Mouse (Mus musculus): Measurements from ENCODE around the gene Rev3l. TPM values are rescaled to one million over a fixed set of nuclear protein-coding genes. Genes with fewer than 3 reads are reported as not detected.

Gene Rev3l
- polyA plus RNA-seq, 1 experiment from 2014 or later = 38.3 TPM

GRCm38 (mm10) chr10:39733101-39733399 lies 1.1 kb downstream of the Rev3l start:
- no peak for ATAC-seq (ENCODE audit: low FRiP score, low read depth)
- under 1% methylated on average over 9 of the region's 9 CpGs for WGBS
- peak overlapping the region; percentile 77 for H3K4me2 ChIP-seq

DNA sequence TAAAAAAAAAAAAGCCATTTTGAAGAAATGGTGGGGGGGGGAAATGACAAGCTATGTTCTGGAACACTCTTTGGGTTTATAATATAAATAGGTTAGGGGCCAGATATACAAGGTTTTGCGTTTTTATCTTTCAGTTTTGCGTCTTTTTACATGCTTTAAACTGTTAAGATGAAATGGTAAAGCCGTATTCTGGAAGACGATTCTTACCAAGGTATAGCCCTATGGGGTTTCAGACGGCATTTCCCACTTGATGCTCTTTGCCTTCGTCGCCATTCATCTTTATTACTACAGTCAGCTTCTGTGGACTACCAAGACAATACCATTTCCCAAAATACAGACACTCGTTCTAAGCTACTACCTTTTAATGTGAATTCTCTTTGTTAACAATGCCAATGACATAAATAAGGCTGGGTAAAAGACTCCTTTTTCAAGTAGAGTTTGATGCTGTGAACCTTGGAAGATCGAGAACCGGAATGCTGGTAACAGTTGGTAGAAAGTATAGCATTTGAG lies 1.6 kb downstream of the Rev3l start:
- Histone ChIP-seq H3K9me3 (no peaks in the 10 kb centered on the region), H3K27ac (replicated peaks) (peak overlapping the region; percentile 100), H3K4me1 (replicated peaks) (peaks cover 33% of the 10 kb centered on the region), H3K4me2 (peak overlapping the region; percentile 77), H3K36me3 (no peaks in the 10 kb centered on the region), H3K4me3 (peak overlapping the region; percentile 80), H3K27me3 (no peaks in the 10 kb centered on the region), H3K9ac (peak overlapping the region; percentile 98)
- ATAC-seq (ENCODE audit: low FRiP score, low read depth) = no peak
- 7% methylated on average over 10 of the region's 10 CpGs for WGBS

More at GRCm38 (mm10) chr10:39733101-39733399, 1.1 kb downstream of the Rev3l start:
- H3K27ac ChIP-seq (replicated peaks) = peak overlapping the region; percentile 100
- H3K4me1 ChIP-seq (replicated peaks) = peaks cover 33% of the 10 kb centered on the region
- no peaks in the 10 kb centered on the region for H3K9me3 ChIP-seq
- no peaks in the 10 kb centered on the region for H3K36me3 ChIP-seq
- H3K4me3 ChIP-seq = peak overlapping the region; percentile 80
- H3K9ac ChIP-seq = peak overlapping the region; percentile 98
- H3K27me3 ChIP-seq = no peaks in the 10 kb centered on the region

DNA sequence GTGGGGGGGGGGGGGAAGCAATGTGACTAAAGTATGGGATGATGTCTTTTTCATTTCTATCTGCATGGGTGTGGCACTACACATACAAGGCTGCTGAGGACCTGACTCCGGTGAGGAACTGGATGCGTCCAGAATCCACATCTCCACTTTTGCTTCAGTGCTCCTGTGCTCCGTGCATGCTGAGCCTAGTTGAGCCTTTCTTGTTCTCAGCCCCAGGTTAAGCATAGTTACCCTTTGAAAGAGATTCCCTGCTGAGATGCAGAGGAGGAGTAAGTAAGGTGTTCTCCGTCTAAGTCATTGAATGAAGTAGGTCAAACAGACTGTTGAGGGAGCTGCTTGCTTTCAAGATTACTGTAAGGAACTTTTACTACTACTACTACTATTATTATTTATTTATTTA lies 4.3 kb downstream of the Rev3l start:
- Histone ChIP-seq H3K9me3 (no peaks in the 10 kb centered on the region), H3K36me3 (no peaks in the 10 kb centered on the region), H3K4me2 (no peak overlapping the region), H3K27me3 (no peaks in the 10 kb centered on the region), H3K4me1 (replicated peaks) (peaks cover 18% of the 10 kb centered on the region), H3K9ac (no peak overlapping the region), H3K4me3 (no peak overlapping the region), H3K27ac (replicated peaks) (no peak overlapping the region)
- no peak for ATAC-seq (ENCODE audit: low FRiP score, low read depth)
- WGBS = 69% methylated on average over 4 of the region's 4 CpGs

- WGBS = 68% methylated on average over 4 of the region's 4 CpGs
- no peak for ATAC-seq (ENCODE audit: low FRiP score, low read depth)
- Histone ChIP-seq H3K4me3 (no peak overlapping the region), H3K27ac (replicated peaks) (no peak overlapping the region), H3K9ac (no peak overlapping the region), H3K9me3 (no peaks in the 10 kb centered on the region), H3K27me3 (no peaks in the 10 kb centered on the region), H3K36me3 (no peaks in the 10 kb centered on the region), H3K4me1 (replicated peaks) (peaks cover 1% of the 10 kb centered on the region; the same call in 1 of the 2 replicates), H3K4me2 (no peak overlapping the region)
Measured at GRCm38 (mm10) chr10:39742057-39742456, 10.1 kb downstream of the Rev3l start.

GRCm38 (mm10) chr10:39764752-39765151 lies 32.8 kb downstream of the Rev3l start:
- 90% methylated on average over 1 of the region's 1 CpGs for WGBS
- Histone ChIP-seq H3K4me1 (replicated peaks) (peaks cover 13% of the 10 kb centered on the region; the same call in 1 of the 2 replicates), H3K4me3 (no peak overlapping the region), H3K36me3 (0 out of 2 replicates have a peak, but pooled peaks cover 3% of the 10 kb centered on the region), H3K27me3 (no peaks in the 10 kb centered on the region), H3K9ac (no peak overlapping the region), H3K4me2 (no peak overlapping the region), H3K27ac (replicated peaks) (no peak overlapping the region), H3K9me3 (no peaks in the 10 kb centered on the region)
- no peak for ATAC-seq (ENCODE audit: low FRiP score, low read depth)

GRCm38 (mm10) chr10:39766702-39767101 lies 34.8 kb downstream of the Rev3l start:
- no peak overlapping the region for H3K9ac ChIP-seq

GRCm38 (mm10) chr10:39772259-39772658 lies 40.3 kb downstream of the Rev3l start:
- Histone ChIP-seq H3K4me2 (no peak overlapping the region), H3K4me1 (replicated peaks) (peaks cover 13% of the 10 kb centered on the region; the same call in 1 of the 2 replicates), H3K9ac (no peak overlapping the region), H3K27me3 (no peaks in the 10 kb centered on the region), H3K36me3 (no peaks in the 10 kb centered on the region), H3K9me3 (no peaks in the 10 kb centered on the region), H3K4me3 (no peak overlapping the region), H3K27ac (replicated peaks) (no peak overlapping the region)
- no peak for ATAC-seq (ENCODE audit: low FRiP score, low read depth)
- WGBS = 82% methylated on average over 2 of the region's 2 CpGs

More at GRCm38 (mm10) chr10:39766702-39767101, 34.8 kb downstream of the Rev3l start:
- 81% methylated on average over 4 of the region's 4 CpGs for WGBS
- H3K4me1 ChIP-seq (replicated peaks) = peaks cover 13% of the 10 kb centered on the region; the same call in 1 of the 2 replicates
- no peak overlapping the region for H3K4me2 ChIP-seq
- H3K9me3 ChIP-seq = no peaks in the 10 kb centered on the region
- no peaks in the 10 kb centered on the region for H3K27me3 ChIP-seq
- H3K4me3 ChIP-seq = no peak overlapping the region
- no peak overlapping the region for H3K27ac ChIP-seq (replicated peaks)
- no peak for ATAC-seq (ENCODE audit: low FRiP score, low read depth)
- no peaks in the 10 kb centered on the region for H3K36me3 ChIP-seq

DNA sequence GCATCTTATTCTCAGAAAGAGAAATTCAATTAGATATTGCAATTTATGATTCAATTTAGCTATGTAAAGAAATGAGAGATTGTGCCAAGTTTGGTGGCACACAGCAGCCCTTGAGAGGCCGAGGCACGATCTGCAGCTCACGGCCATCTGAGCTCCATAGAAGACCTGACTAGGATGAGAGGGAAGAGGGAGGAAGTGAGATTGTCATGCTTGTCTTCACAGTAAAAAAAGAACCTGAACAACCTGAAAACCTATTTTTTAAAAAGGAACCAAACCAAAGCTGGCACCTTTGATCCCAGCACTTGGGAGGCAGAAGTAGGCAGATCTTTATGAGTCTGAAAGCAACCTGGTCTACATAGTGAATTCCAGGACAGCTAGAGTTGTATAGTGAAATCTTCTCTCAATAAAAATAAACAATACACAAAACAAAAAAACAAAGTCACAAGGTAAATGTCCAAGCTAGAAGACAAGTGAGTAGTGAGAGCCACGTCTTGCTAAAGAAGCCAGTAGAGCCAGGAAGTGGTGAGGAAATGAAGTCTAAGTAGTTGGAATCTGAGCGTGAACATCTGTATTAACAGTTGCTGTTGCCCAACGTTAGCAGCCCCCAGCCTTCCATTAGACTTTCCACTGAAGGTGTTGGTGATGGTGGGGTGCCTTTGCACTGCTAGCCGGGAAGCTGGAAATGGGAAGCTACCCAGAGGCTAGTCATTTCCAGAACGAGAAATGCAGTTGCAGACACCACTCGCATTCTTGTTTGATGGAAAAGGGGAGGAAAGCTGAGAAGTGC lies 42.2 kb downstream of the Rev3l start:
- H3K36me3 ChIP-seq = no peaks in the 10 kb centered on the region
- H3K9me3 ChIP-seq = no peaks in the 10 kb centered on the region
- ATAC-seq (ENCODE audit: low FRiP score, low read depth) = no peak
- no peak overlapping the region for H3K4me2 ChIP-seq
- no peaks in the 10 kb centered on the region for H3K27me3 ChIP-seq
- H3K4me3 ChIP-seq = no peak overlapping the region
- peaks cover 6% of the 10 kb centered on the region; the same call in 1 of the 2 replicates for H3K4me1 ChIP-seq (replicated peaks)
- no peak overlapping the region for H3K9ac ChIP-seq
- H3K27ac ChIP-seq (replicated peaks) = no peak overlapping the region
- WGBS = 85% methylated on average over 9 of the region's 9 CpGs

DNA sequence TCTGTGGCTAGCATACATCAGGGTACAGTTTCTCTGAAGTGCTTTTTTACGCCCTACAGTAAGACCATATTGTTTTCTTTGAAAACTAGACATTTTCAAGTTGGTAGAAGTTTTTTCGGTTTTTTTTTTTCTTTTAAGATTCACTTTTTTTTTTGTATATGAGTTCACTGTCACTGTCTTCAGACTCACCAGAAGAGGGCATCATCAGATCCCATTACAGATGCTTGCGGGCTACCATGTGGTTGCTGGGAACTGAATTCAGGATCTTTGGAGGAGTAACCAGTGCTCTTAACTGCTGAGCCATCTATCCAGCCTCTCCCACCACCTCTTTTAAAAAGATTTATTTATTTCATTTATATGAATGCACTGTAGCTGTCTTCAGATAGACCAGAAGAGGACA lies 45.0 kb downstream of the Rev3l start:
- Histone ChIP-seq H3K27ac (replicated peaks) (no peak overlapping the region), H3K9me3 (no peaks in the 10 kb centered on the region), H3K4me3 (no peak overlapping the region), H3K27me3 (no peaks in the 10 kb centered on the region), H3K4me2 (no peak overlapping the region), H3K9ac (no peak overlapping the region), H3K4me1 (replicated peaks) (peaks cover 8% of the 10 kb centered on the region; the same call in 1 of the 2 replicates), H3K36me3 (no peaks in the 10 kb centered on the region)
- no peak for ATAC-seq (ENCODE audit: low FRiP score, low read depth)
- WGBS = 88% methylated on average over 3 of the region's 3 CpGs

- 79% methylated on average over 4 of the region's 4 CpGs for WGBS
- Histone ChIP-seq H3K9me3 (no peaks in the 10 kb centered on the region), H3K9ac (no peak overlapping the region)
Measured at GRCm38 (mm10) chr10:39778305-39778704, 46.4 kb downstream of the Rev3l start.

DNA sequence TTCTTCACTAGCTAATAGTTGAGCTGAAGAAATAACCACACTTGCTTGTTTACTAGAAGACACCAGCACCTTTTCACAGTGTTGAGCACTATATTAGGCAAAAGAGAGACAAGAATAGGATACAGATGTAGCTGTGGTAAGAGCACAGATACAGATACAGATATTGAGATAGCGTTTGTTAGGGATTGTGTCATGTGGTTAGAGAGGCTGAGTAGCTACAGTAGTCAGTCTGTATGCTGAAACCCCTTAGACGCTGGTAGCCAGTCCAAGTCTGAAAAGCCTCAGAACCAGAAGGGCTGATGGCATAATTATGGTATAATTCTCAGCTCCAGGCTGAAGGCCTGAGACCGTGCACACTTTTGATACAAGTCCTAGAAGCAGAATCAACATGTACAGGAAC lies 53.3 kb downstream of the Rev3l start:
- 0 out of 2 replicates have a peak, but pooled peaks cover 3% of the 10 kb centered on the region for H3K4me1 ChIP-seq (replicated peaks)
- H3K4me2 ChIP-seq = no peak overlapping the region
- H3K9ac ChIP-seq = no peak overlapping the region
- H3K36me3 ChIP-seq = peaks cover 3% of the 10 kb centered on the region; the same call in 1 of the 2 replicates
- ATAC-seq (ENCODE audit: low FRiP score, low read depth) = no peak
- 90% methylated on average over 3 of the region's 3 CpGs for WGBS
- no peak overlapping the region for H3K27ac ChIP-seq (replicated peaks)
- no peaks in the 10 kb centered on the region for H3K9me3 ChIP-seq
- H3K27me3 ChIP-seq = no peaks in the 10 kb centered on the region
- no peak overlapping the region for H3K4me3 ChIP-seq

More at GRCm38 (mm10) chr10:39778305-39778704, 46.4 kb downstream of the Rev3l start:
- peaks cover 8% of the 10 kb centered on the region; the same call in 1 of the 2 replicates for H3K4me1 ChIP-seq (replicated peaks)
- H3K27ac ChIP-seq (replicated peaks) = no peak overlapping the region
- H3K36me3 ChIP-seq = no peaks in the 10 kb centered on the region
- H3K27me3 ChIP-seq = no peaks in the 10 kb centered on the region
- no peak overlapping the region for H3K4me2 ChIP-seq
- H3K4me3 ChIP-seq = no peak overlapping the region
- ATAC-seq (ENCODE audit: low FRiP score, low read depth) = no peak

DNA sequence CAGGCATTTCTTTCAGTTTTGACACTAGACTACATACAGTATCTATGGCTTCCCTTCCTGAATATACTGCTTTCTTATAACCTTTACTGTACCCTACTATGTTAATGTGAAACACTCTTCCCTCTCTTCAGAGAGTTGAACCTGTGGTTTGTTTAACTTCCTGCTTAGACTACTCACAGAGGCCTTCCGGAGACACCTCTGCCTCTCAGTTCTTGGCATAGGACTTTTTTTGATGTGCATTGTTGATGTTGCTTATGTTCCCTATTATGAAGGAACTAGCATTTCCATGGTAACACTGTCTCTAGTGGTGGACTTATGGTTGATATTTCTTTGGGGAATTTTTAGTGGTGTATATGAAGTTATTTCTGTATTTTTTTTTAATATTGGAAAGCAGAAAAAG lies 61.4 kb downstream of the Rev3l start:
- Histone ChIP-seq H3K4me1 (replicated peaks) (no peaks in the 10 kb centered on the region), H3K36me3 (peaks cover 28% of the 10 kb centered on the region), H3K27ac (replicated peaks) (no peak overlapping the region), H3K4me3 (no peak overlapping the region), H3K9me3 (no peaks in the 10 kb centered on the region), H3K27me3 (no peaks in the 10 kb centered on the region), H3K9ac (no peak overlapping the region), H3K4me2 (no peak overlapping the region)
- ATAC-seq (ENCODE audit: low FRiP score, low read depth) = no peak
- WGBS = 85% methylated on average over 1 of the region's 1 CpGs

All from hindbrain, embryonic 15.5 days (tissue).